Mouse (Mus musculus) heart, embryonic 15.5 days (tissue): Measurements from ENCODE around the gene Psme2b. TPM values are rescaled to one million over a fixed set of nuclear protein-coding genes. Genes with fewer than 3 reads are reported as not detected.
"Not testable (repeated sequence)": the region's sequence is repeated elsewhere in the genome, so short reads cannot be mapped to it uniquely, and the experiment has no call there.

ENCODE experiments used
- ATAC-seq: fragments of 200-750 bp; cut with Nextera tagmentation; replicated peaks from 2 replicates; pipeline ENCODE4 v1.8.0; 2017; ENCODE audit warnings: low read depth, moderate TSS enrichment; ENCODE audit not compliant: insufficient number of reproducible peaks, insufficient read depth, low FRiP score
- H3K27ac ChIP-seq: fragments of 300-500 bp; sonication (generic); 2 replicates; pipeline ENCODE4 v1.5.1; 2015; ENCODE audit warnings: mild to moderate bottlenecking, inconsistent platforms
- H3K27me3 ChIP-seq: fragments of 300-500 bp; sonication (generic); 2 replicates; pipeline ENCODE4 v1.6.1; 2015; ENCODE audit warnings: inconsistent platforms
- H3K36me3 ChIP-seq: fragments of 300-500 bp; sonication (generic); 2 replicates; pipeline ENCODE4 v1.6.1; 2015; ENCODE audit warnings: mild to moderate bottlenecking, inconsistent platforms
- H3K4me1 ChIP-seq: fragments of 300-500 bp; sonication (generic); replicated peaks from 2 replicates; pipeline ENCODE4 v1.6.1; 2015; ENCODE audit warnings: inconsistent platforms
- H3K4me2 ChIP-seq: fragments of 300-500 bp; sonication (generic); 2 replicates; pipeline ENCODE4 v1.6.1; 2015; ENCODE audit warnings: inconsistent platforms, mild to moderate bottlenecking, moderate library complexity
- H3K4me3 ChIP-seq: fragments of 300-500 bp; sonication (generic); 2 replicates; pipeline ENCODE4 v1.5.1; 2015; ENCODE audit warnings: mild to moderate bottlenecking, inconsistent platforms
- H3K9ac ChIP-seq: fragments of 300-500 bp; sonication (generic); 2 replicates; pipeline ENCODE4 v1.6.1; 2015; ENCODE audit warnings: mild to moderate bottlenecking, inconsistent platforms
- H3K9me3 ChIP-seq: fragments of 300-500 bp; sonication (generic); replicated peaks from 2 replicates; pipeline ENCODE4 v1.6.1; 2016; ENCODE audit warnings: inconsistent platforms
- WGBS: fragments of 180-500 bp; shearing (Covaris S2); methylation state at CpG from one replicate; pipeline ENCODE4 v1.1.7; 2015; ENCODE audit warnings: mixed read lengths; 5-methylcytosine and 5-hydroxymethylcytosine counted together
- polyA plus RNA-seq: library from polyadenylated mRNA; unstranded; fragments of >200 nt; fragmentation: Nextera tagmentation; extraction: Ambion mirVana; gene quantifications from 2 replicates; pipeline ENCODE4 v1.2.1, GENCODE M21; 2015

The Psme2b gene
- polyA plus RNA-seq, 1 experiment from 2014 or later, result 2.1 TPM

GRCm38 (mm10) chr11:48939286-48939685 is 6.7 kb downstream of the Psme2b start:
- not testable (repeated sequence) for H3K36me3 ChIP-seq, H3K27me3 ChIP-seq, H3K9ac ChIP-seq, ATAC-seq, H3K4me1 ChIP-seq, H3K27ac ChIP-seq, H3K4me2 ChIP-seq, H3K4me3 ChIP-seq, H3K9me3 ChIP-seq

- not testable (repeated sequence) for H3K9me3 ChIP-seq, H3K27ac ChIP-seq, H3K4me3 ChIP-seq, H3K9ac ChIP-seq, H3K36me3 ChIP-seq, H3K4me2 ChIP-seq, H3K4me1 ChIP-seq, H3K27me3 ChIP-seq, ATAC-seq
- 67% methylated on average over 1 of the region's 3 CpGs for WGBS
Measured at GRCm38 (mm10) chr11:48935291-48935690, 10.7 kb downstream of the Psme2b start.

GRCm38 (mm10) chr11:48933923-48934322 is 12.1 kb downstream of the Psme2b start:
- not testable (repeated sequence) for H3K9me3 ChIP-seq, H3K27ac ChIP-seq, H3K4me2 ChIP-seq, H3K9ac ChIP-seq, H3K4me1 ChIP-seq, ATAC-seq, H3K4me3 ChIP-seq, H3K27me3 ChIP-seq, H3K36me3 ChIP-seq
- WGBS, result 16% methylated on average over 1 of the region's 1 CpGs

GRCm38 (mm10) chr11:48933422-48933821 is 12.6 kb downstream of the Psme2b start:
- H3K9me3 ChIP-seq, ATAC-seq, H3K9ac ChIP-seq, H3K27me3 ChIP-seq, H3K4me1 ChIP-seq, H3K36me3 ChIP-seq, H3K4me3 ChIP-seq, H3K27ac ChIP-seq, H3K4me2 ChIP-seq: not testable (repeated sequence)
- WGBS, result 50% methylated on average over 1 of the region's 1 CpGs

- H3K9ac ChIP-seq, H3K36me3 ChIP-seq, H3K9me3 ChIP-seq, H3K27ac ChIP-seq, H3K4me2 ChIP-seq, H3K4me1 ChIP-seq, H3K4me3 ChIP-seq, H3K27me3 ChIP-seq, ATAC-seq: not testable (repeated sequence)
- 87% methylated on average over 1 of the region's 1 CpGs for WGBS
Measured at GRCm38 (mm10) chr11:48928068-48928467, 17.9 kb downstream of the Psme2b start.

DNA sequence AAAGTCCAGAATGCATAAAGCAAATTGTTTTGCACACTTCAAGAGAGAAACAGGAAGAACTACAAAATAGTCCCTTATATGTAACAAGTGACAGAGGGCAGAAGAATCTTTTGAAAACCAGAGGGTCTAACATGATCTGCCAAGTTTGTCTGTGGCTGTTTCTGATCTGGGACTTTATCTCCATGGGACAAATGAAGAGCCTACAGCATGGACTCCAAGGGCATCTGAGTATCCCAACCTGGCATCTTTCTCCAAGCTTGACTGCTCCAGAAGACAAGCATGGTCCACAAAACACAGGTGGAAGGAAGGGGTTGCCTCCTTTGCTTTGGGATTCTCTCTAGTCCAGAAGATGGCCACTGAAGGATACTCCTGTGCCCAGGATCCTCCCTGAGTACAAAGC is 19.6 kb downstream of the Psme2b start:
- not testable (repeated sequence) for H3K27me3 ChIP-seq, H3K9ac ChIP-seq

GRCm38 (mm10) chr11:48923818-48924217 is 22.2 kb downstream of the Psme2b start:
- ATAC-seq, H3K27me3 ChIP-seq: not testable (repeated sequence)

More for the DNA sequence above, 19.6 kb downstream of the Psme2b start:
- H3K4me3 ChIP-seq, ATAC-seq, H3K4me1 ChIP-seq, H3K36me3 ChIP-seq, H3K4me2 ChIP-seq, H3K9me3 ChIP-seq, H3K27ac ChIP-seq: not testable (repeated sequence)

DNA sequence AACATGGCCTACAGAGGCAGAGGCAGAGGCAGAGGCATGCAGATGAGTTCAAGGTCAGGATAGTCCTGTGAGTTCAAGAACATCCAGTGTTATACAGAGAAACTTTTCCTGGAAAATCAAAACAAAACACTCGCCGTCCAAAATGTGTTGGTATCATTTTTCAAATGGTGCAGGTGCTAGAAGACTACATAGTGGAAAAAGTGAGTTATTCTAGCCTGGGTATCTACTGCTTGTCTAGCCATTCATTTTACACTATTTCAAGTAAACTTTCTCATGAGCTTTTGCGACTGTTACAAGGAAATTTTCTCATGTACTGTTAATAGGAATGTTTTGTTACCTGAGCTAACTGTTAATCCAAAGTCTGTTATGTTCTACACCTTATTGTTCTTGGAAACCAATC is 27.6 kb downstream of the Psme2b start:
- ATAC-seq, result no peak
- 63% methylated on average over 3 of the region's 3 CpGs for WGBS

More at GRCm38 (mm10) chr11:48923818-48924217, 22.2 kb downstream of the Psme2b start:
- not testable (repeated sequence) for H3K9me3 ChIP-seq, H3K27ac ChIP-seq, H3K4me1 ChIP-seq, H3K36me3 ChIP-seq, H3K4me2 ChIP-seq, H3K9ac ChIP-seq, H3K4me3 ChIP-seq
- WGBS, result 67% methylated on average over 5 of the region's 5 CpGs

GRCm38 (mm10) chr11:48913611-48914010 is 32.4 kb downstream of the Psme2b start:
- Histone ChIP-seq H3K27ac (no peak overlapping the region), H3K36me3 (no peaks in the 10 kb centered on the region), H3K4me3 (no peak overlapping the region), H3K9ac (no peak overlapping the region), H3K27me3 (no peaks in the 10 kb centered on the region), H3K4me1 (no peaks in the 10 kb centered on the region), H3K4me2 (no peak overlapping the region), H3K9me3 (no peaks in the 10 kb centered on the region)
- no peak for ATAC-seq
- 100% methylated on average over 1 of the region's 1 CpGs for WGBS

More for the DNA sequence above, 27.6 kb downstream of the Psme2b start:
- no peaks in the 10 kb centered on the region for H3K36me3 ChIP-seq
- no peaks in the 10 kb centered on the region for H3K4me1 ChIP-seq
- H3K9ac ChIP-seq, result no peak overlapping the region
- H3K4me2 ChIP-seq, result no peak overlapping the region
- no peaks in the 10 kb centered on the region for H3K9me3 ChIP-seq
- H3K4me3 ChIP-seq, result no peak overlapping the region
- no peak overlapping the region for H3K27ac ChIP-seq
- H3K27me3 ChIP-seq, result no peaks in the 10 kb centered on the region

- no peak for ATAC-seq
- no peaks in the 10 kb centered on the region for H3K4me1 ChIP-seq
- no peak overlapping the region for H3K9ac ChIP-seq
- no peak overlapping the region for H3K4me2 ChIP-seq
- no peak overlapping the region for H3K27ac ChIP-seq
- no peak overlapping the region for H3K4me3 ChIP-seq
- 42% methylated on average over 1 of the region's 1 CpGs for WGBS
- no peaks in the 10 kb centered on the region for H3K36me3 ChIP-seq
- H3K27me3 ChIP-seq, result no peaks in the 10 kb centered on the region
- no peaks in the 10 kb centered on the region for H3K9me3 ChIP-seq
Measured at GRCm38 (mm10) chr11:48908459-48908858, 37.5 kb downstream of the Psme2b start.

DNA sequence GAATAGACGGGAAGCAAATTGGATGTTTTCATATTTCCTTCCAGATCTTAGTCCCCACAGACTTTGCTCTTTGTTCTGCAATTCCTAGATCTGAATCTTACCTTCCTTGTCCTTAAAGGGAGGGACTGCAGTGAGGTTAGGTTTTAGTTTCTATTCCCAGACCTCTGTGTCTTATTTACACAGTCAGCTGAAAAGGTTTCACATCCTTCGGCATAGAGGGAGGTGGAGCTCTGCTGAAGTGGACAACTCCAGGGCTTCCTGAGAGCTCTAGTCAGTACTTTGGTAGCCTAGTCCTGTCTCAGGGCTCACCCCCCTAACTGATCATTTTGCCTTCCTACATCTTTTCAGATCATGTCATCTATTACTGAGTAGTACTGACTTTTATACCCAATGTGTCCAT is 44.0 kb downstream of the Psme2b start, which contains the start of gene Gm5431:
TSS of gene Gm5431 (minus strand) at position 194 of the 400 bp plus-strand sequence.
- Histone ChIP-seq H3K4me2 (no peak within 1 kb of the TSS), H3K27me3 (no peaks in the 10 kb centered on the region), H3K4me1 (no peaks in the 10 kb centered on the region), H3K36me3 (no peaks in the 10 kb centered on the region), H3K9me3 (no peaks in the 10 kb centered on the region), H3K9ac (no peak within 1 kb of the TSS), H3K4me3 (no peak within 1 kb of the TSS), H3K27ac (no peak within 1 kb of the TSS)
- 43% methylated on average over 2 of the region's 2 CpGs for WGBS
- ATAC-seq, result no peak

DNA sequence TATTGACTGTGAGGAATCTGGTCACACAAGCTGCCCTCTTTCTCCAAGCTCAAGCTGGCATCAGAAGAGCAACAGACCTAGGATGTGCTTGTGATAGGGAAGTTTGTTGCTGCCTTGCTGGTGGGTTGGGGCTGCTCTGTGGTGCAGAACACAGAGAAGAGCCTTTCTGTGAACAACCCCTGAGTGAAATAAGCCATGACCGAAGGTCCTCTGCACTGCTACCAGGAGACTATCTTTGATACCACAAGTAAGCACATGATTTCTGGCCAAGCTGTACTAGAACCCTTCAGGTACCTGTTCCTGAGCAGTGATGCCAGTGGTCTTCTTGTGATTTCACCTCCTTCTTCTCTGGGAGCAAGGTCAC is 44.4 kb downstream of the Psme2b start:
- not testable (repeated sequence) for H3K36me3 ChIP-seq, H3K27ac ChIP-seq, H3K9ac ChIP-seq, H3K4me3 ChIP-seq, ATAC-seq, H3K27me3 ChIP-seq, H3K4me1 ChIP-seq, H3K4me2 ChIP-seq, H3K9me3 ChIP-seq
- 77% methylated on average over 1 of the region's 1 CpGs for WGBS
